Mouse (Mus musculus) thymus, postnatal 14 days (tissue): ENCODE measurements around the gene Gm20517.
"Not testable (repeated sequence)": the region's sequence is repeated elsewhere in the genome, so short reads cannot be mapped to it uniquely, and the experiment has no call there.

ENCODE experiments used
- DNase-seq: peaks from one replicate; pipeline ENCODE4 v3.0.0; 2021

The Gm20517 gene

GRCm38 (mm10) chr17:47597261-47597660, 14.1 kb upstream of the Gm20517 start:
- DNase-seq, result peak; percentile 38

GRCm38 (mm10) chr17:47597838-47598579, 13.4 kb upstream of the Gm20517 start:
- peak; percentile 70 for DNase-seq

DNA sequence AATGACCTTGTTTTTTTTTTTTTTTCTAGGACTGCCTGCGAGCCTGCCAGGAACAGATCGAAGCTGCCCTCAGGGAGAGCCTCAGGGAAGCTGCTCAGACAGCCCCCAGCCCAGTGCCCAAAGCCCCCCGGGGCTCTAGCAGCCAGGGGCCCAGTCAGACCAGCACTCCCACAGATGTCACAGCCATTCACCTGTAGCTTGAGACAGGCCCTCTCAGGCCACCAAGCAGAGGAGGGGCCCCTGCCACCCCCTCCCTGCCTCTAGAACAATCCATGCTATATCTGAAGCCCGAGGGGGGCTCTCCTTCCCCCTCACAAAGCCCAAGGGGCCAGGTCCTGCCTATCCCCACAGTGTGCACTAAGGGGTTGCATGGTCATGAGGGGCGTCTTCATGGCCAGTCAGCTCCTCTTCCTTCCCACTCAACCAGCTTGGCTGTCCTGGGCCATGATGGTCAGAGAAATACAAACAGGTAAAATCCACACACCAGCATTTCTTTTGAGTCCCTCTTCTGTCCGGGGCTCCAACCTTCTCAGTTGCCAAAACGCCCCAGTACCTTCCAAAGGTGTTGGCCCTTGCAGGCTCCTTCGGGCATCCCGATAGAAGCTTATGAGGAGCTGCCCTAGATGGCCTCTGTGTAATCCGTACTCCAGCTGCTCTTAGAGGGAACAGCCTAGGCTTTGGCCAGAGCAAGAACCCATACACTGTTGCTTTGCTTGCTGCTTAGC, 12.6 kb upstream of the Gm20517 start:
- DNase-seq, result peak; percentile 34

DNA sequence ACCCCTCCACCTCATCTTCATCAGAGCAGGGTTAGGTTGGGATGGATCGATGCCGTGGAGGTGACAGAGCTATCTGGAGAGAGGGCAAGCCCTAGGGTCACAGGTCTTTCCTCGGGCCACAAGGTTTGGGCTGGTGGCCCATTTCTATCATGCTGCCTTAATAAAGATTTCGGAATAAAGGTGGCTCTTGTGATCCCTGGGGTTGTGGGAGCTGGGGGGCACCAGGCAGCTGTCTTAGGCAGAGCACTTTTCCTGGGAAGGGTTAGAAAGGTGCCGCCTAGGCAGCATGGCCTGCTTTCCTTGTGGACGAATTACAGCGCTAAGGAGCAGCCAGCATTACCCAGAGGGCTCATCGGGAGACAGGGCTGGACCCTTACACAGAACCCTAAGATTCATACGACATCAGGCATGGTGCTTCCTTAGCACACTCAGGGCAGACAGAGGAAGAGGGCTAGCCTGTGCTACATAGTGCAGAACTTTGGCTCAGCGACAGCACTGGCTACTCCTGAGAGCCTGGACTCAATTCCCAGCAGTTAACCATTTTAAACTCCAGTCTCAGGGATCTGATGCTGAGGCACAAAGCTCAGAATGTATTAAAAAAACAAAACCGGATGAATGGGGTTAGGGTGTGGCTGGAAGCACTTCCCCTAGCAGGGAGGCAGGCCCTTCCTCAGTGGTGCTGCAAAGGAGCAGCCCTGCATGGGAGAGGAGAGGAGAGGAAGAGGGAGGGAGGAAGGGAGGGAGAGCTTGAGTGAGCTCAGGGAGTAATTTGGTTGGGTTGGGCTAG, 11.7 kb upstream of the Gm20517 start:
- peak; percentile 71 for DNase-seq

DNA sequence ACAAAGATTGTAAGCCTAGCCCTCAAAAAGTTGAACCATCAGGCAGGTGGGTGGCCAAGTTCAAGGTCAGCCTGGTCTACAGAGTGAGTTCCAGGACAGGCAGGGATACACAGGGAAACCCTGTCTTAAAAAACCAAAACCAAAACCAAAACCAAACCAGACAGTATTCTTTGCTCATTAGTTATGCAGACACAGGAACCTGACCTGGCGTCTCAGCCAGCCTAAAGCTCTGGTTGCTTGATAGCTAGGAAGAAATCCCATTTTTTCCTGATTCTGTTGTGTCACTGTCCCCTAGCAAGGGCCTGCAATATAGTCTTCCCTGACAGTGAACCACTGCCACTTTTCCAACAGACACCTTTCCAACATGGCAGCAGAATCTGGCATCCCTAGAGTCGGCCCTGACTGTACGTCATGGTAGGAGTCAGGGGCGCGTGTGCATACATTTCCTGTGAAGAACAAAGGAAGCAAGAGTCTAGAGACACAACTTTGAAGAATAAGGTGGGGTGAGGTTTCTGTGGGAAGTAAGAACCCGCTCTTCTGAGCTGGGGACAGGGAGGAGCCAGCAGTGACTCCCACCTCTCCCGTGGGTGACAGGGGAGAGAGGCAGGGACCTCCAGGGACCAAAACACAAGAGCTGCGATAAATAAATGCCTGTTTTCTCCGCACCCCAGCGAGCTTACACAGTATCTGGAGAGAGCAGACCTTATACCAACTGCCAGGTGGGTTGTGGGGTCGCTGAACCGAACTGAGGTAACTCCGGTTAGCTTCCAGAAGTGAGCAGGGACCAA, 10.6 kb upstream of the Gm20517 start:
- peak; percentile 57 for DNase-seq

DNA sequence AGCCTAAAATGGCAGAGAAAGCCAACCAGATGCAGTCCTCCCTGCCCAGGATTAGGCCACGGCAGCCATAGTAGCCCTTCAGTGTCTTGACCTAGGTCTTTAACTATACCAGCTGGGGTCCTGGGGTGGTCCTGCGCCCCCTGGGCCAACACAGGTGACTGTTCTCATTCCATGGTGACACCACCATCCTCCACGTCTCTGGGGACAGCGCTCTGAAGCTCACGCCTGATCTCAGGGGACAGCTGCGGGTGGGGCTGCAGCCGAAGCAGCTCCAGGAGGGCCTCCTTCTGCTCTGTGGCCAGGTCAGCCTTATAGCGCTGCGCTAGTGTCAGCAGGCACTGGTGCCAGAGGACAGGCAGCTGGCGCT, 10.0 kb upstream of the Gm20517 start:
- DNase-seq, result peak; percentile 49

- DNase-seq, result no peak
These were observed 9.1 kb upstream of the Gm20517 start for GRCm38 (mm10) chr17:47602289-47602688.

DNA sequence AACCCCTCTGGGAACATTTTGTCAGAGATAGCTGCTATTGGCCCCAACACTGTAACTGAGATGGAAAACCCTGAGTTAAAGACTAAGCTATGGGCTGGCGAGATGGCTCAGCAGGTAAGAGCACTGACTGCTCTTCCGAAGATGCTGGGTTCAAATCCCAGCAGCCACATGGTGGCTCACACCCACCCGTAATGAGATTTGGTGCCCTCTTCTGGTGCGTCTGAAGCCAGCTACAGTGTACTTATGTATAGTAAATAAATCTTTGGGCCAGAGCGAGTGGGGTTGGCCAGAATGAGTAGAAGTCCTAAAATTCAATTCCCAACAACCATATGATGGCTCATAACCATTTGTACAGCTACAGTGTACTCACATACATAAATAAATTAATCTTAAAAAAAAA, 5.2 kb upstream of the Gm20517 start:
- DNase-seq, result peak; percentile 80

DNA sequence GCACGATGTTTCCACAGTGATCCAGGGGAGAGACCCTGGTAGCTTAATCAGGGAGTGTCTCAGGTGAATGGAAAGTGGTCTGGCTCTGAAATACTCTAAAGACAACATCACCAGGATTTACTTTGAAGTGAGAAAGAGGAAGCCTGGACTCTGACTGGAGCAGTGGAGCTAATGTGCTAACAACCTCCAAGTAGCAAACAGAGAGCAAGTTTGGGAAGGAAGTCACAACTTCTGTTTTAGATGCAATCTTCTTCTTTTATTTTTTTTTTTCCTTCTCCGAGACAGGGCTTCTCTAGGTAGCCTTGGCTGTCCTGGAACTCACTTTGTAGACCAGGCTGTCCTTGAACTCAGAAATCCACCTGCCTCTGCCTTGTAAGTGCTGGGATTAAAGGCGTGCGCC, 2.2 kb upstream of the Gm20517 start:
- DNase-seq, result no peak

DNA sequence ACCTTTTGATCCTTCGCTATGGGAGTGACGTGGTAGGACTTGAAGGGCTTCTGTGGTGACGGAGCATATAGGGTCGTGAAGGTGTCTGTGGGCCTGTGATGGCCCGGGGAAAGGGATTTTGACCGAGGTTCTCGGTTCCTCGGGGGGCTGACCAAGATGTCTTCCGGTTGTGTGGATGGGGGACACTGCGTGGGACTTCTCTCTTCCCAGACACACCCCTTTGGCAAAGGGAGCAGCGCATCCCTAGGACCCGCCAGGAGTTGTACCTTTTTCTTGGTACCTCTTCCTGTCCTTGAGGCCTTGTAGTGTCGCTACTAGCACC, 233 bp downstream of the Gm20517 start:
- no peak for DNase-seq

GRCm38 (mm10) chr17:47614018-47614417, 2.6 kb downstream of the Gm20517 start:
- peak; percentile 72 for DNase-seq

GRCm38 (mm10) chr17:47616119-47616518, 4.7 kb downstream of the Gm20517 start:
- DNase-seq, result no peak

DNA sequence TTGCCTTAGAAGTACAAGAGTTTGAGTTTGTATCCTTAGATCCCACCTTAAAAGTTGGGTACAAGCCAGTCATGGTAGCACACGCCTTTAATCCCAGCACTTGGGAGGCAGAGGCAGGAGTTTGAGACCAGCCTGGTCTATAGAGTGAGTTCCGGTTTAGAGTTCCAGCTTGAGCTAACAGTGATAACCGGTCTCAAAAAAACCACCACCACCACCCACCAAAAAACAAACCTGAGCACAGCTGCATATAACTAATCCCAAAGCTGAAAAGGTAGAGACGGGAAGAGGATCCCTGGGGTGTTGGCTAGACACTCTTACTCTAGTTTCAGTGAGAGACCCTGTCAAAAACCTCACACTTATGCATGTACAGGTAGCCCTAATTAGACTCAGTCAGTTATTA, 5.3 kb downstream of the Gm20517 start:
- no peak for DNase-seq

GRCm38 (mm10) chr17:47617605-47618307, 6.4 kb downstream of the Gm20517 start:
- no peak for DNase-seq

DNA sequence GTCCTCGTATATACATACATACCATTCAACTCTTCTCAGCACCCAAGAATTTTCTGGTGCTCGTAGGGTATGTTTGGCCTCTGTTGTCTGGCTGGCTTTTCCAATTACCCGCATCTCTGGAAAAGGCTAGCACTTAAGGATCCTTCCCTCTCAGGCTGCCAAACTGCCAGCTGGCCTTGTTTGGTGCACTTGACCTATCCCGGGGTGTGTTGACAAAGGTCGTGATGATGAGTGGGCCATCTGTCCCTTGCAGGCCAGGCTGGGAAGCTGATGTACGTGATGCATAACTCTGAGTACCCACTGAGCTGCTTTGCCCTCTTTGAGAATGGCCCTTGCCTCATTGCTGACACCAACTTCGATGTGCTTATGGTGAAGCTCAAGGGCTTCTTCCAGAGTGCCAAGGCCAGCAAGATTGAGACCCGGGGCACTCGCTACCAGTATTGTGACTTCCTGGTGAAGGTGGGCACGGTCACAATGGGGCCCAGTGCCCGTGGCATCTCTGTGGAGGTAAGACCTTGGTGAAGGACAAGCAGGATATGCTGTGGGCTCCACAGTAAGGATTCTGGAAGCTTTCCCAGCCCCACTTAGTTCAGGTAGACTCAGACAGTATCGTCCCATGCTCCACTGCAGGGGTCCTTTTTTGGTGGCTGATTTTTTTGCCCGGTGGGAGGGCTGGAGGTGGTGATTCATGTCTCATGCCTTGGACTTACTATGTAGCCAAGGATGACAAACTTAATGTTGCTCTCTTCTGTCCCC, 7.3 kb downstream of the Gm20517 start:
- DNase-seq, result no peak

DNA sequence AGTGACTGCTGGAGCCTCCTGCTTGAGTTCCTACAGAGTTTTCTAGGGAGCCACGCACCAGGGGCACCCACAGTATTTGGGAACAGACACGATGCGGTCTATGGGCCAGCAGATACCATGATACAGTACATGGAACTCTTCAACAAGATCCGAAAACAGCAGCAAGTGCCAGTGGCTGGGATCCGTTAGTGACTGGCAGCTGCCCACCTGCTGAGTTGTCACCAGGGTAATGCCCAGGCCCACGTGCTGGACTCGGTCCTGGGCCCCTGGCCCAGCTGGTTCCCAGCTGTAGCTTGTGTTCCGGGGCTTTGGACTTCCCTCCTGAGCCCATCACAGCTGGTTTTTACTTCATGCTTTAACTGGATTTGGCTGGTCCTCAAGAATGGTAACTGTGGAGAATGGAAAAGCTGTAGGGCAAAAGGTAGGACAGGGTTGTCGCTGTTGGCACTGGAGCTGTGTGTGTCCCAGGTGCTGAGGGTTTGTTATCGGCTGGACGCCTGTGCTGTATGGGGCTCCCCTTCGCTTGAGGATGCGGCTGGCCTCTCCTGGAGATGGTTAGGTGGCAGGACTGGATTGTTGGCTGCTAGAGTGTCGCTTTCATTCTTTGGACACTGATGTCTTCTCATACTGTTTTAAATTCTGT, 11.6 kb downstream of the Gm20517 start:
- DNase-seq, result no peak

DNA sequence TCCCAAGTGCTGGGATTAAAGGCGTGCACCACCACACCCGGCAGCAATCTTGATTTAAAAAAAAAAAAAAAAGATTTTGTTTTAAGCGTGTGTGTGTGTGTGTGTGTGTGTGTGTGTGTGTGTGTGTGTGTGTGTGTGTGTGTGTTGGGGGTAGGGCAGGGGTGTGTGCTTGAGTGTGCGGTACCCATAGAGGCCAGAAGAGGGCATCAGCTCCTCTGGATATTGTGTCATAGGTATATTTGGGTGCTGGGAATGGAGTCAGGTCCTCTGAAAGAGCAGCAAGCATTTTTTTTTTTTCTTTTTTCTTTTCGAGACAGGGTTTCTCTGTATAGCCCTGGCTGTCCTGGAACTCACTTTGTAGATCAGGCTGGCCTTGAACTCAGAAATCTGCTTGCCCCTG, 13.2 kb downstream of the Gm20517 start:
- not testable (repeated sequence) for DNase-seq

- DNase-seq, result no peak
These were observed 13.7 kb downstream of the Gm20517 start for GRCm38 (mm10) chr17:47625088-47625487.

GRCm38 (mm10) chr17:47626031-47626430, 14.6 kb downstream of the Gm20517 start:
- DNase-seq, result no peak

DNA sequence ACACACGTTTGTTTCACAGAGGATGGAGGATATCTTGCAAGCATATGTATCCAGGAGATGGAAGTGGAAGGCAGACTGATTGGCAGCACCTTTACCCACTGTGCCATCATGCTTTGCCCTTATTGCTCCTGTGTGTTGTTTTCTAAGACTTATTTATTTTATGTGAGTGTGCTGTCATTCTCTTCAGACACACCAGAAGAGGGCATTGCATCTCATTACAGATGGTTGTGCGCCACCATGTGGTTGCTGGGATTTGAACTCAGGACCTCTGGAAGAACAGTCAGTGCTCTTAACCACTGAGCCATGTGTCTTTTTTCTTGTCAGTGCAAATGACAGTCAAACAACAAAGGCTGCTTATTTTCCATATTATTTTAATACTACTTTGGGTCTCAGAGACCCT, 16.4 kb downstream of the Gm20517 start:
- no peak for DNase-seq
